8 mouse cellular contexts compared by ENCODE assay signal in genomic region chr10:128546361-128546760, GRCm38 (mm10). TPM values are rescaled to one million over a fixed set of nuclear protein-coding genes. Genes with fewer than 3 reads are reported as not detected.
A peak's percentile ranks its signal among the peaks of the same experiment; 100 is the strongest.
DNase-seq lines count a peak whose midpoint lies in the region; ATAC-seq and TF ChIP-seq lines count a peak whose summit lies in the region.

No protein-coding gene starts in this region.

- peak in 1 of 2 experiments; percentile 37; a peak in 1 of 4 replicates for TF ChIP-seq POLR2A in MEL (IDR thresholded peaks at IDR 0.05; ENCODE audit: control insufficient read depth in 1 of 2, insufficient read depth in 1 of 2, low read depth in 1 of 2, low read length in 2 of 2, poor library complexity in 1 of 2)

- peak overlapping the region; percentile 75 to 96 for H3K4me3 ChIP-seq in MEL (ENCODE audit: control insufficient read depth in 1 of 2, insufficient read depth in 1 of 2, low read depth in 2 of 2, low read length in 2 of 2)

- peak; percentile 14 to 93 (median 77); a peak in 4 of 6 replicates for TF ChIP-seq CTCF in MEL (IDR thresholded peaks at IDR 0.05 in 2 of 3, conservative IDR thresholded peaks at IDR 0.05 in 1 of 3; ENCODE audit: control insufficient read depth in 1 of 3, insufficient read depth in 1 of 3, low read depth in 2 of 3, low read length in 3 of 3, poor library complexity in 1 of 3, severe bottlenecking in 1 of 3)

- peaks cover 18% of the 10 kb centered on the region for H3K79me2 ChIP-seq in MEL (ENCODE audit: control insufficient read depth, insufficient read depth, low read length, poor library complexity)

- H3K9ac ChIP-seq in MEL (ENCODE audit: control insufficient read depth, low read depth, low read length, poor library complexity, severe bottlenecking) = peak overlapping the region; percentile 84

- peak; percentile 56 for DNase-seq in heart, adult 8-10 months (ENCODE audit: low spot score)
- no peak for DNase-seq in heart, postnatal 4 days
- DNase-seq in MEL (ENCODE audit: low read depth, low spot score) = peak; percentile 84
- peak; percentile 51 for DNase-seq in kidney, postnatal 14 days
- DNase-seq in naive thymus-derived CD4-positive, alpha-beta T cell, adult 2 months (ENCODE audit: low read depth) = peak; percentile 75
- no peak for DNase-seq in frontal cortex, postnatal 25 days (ENCODE audit: low spot score in 2 of 2)
- DNase-seq in adrenal gland, postnatal 10 days = no peak

- ATAC-seq in erythroid progenitor cell, adult 5-6 weeks (replicated peaks; ENCODE audit: low FRiP score, poor library complexity, severe bottlenecking) = peak; percentile 44

- H3K27ac ChIP-seq in MEL (ENCODE audit: control insufficient read depth, low read depth, low read length) = peak overlapping the region; percentile 85

- H3K36me3 ChIP-seq in MEL (ENCODE audit: control insufficient read depth in 1 of 2, insufficient read depth in 2 of 2, low read length in 2 of 2) = peaks cover 0 to 8% of the 10 kb centered on the region in 2 experiments; a peak in 2 of 4 replicates

- no peaks in the 10 kb centered on the region for H3K9me3 ChIP-seq in MEL (replicated peaks; ENCODE audit: insufficient read depth, low read length)

- peak; percentile 90 for TF ChIP-seq RAD21 in MEL (IDR thresholded peaks at IDR 0.05; ENCODE audit: low read depth, low read length)

- peaks cover 0 to 16% of the 10 kb centered on the region in 2 experiments; a peak in 2 of 4 replicates for H3K4me1 ChIP-seq in MEL (ENCODE audit: control insufficient read depth in 1 of 2, insufficient read depth in 2 of 2, low read length in 2 of 2)

- no peaks in the 10 kb centered on the region for H3K27me3 ChIP-seq in MEL (ENCODE audit: control insufficient read depth in 1 of 2, insufficient read depth in 2 of 2, low read length in 2 of 2)

- TF ChIP-seq EP300 in MEL (IDR thresholded peaks at IDR 0.05; ENCODE audit: low read depth in 1 of 2, low read length in 2 of 2) = no peak

TF ChIP-seq in MEL, 35 proteins besides CTCF, POLR2A, EP300 and RAD21 (continues in another document):
- TF ChIP-seq MYC (IDR thresholded peaks at IDR 0.05; ENCODE audit: low read depth, low read length) (peak; percentile 100), MAZ (IDR thresholded peaks at IDR 0.05; ENCODE audit: low read depth, low read length) (no peak), KAT2A (conservative IDR thresholded peaks at IDR 0.05; ENCODE audit: low read depth, low read length) (no peak), POLR2AphosphoS5 (IDR thresholded peaks at IDR 0.05; ENCODE audit: borderline replicate concordance, low read depth, low read length) (no peak), MAFK (IDR thresholded peaks at IDR 0.05; ENCODE audit: borderline replicate concordance, low read depth, low read length) (no peak), E2F4 (IDR thresholded peaks at IDR 0.05; ENCODE audit: borderline replicate concordance, low read depth, low read length) (no peak), MXI1 (IDR thresholded peaks at IDR 0.05; ENCODE audit: low read depth, low read length) (peak; percentile 99), SIN3A (IDR thresholded peaks at IDR 0.05; ENCODE audit: low read length) (peak; percentile 96), HCFC1 (IDR thresholded peaks at IDR 0.05; ENCODE audit: low read depth, low read length) (peak; percentile 65), ZNF384 (IDR thresholded peaks at IDR 0.05; ENCODE audit: low read depth, low read length) (no peak), TBP (IDR thresholded peaks at IDR 0.05; ENCODE audit: low read depth, low read length) (0 out of 2 replicates have a peak, but pooled peaks have one; percentile 39), TCF12 (IDR thresholded peaks at IDR 0.05; ENCODE audit: low read depth, low read length) (no peak), ZMIZ1 (IDR thresholded peaks at IDR 0.05; ENCODE audit: low read depth, low read length) (no peak), USF1 (IDR thresholded peaks at IDR 0.05; ENCODE audit: low read depth, low read length) (peak; percentile 89), SMC3 (IDR thresholded peaks at IDR 0.05; ENCODE audit: low read depth, low read length) (peak; percentile 81), JUND (IDR thresholded peaks at IDR 0.05; ENCODE audit: low read depth, low read length) (no peak), MEF2A (IDR thresholded peaks at IDR 0.05; ENCODE audit: extremely low read depth, insufficient replicate concordance, low read depth, low read length, poor library complexity, severe bottlenecking) (no peak), UBTF (IDR thresholded peaks at IDR 0.05; ENCODE audit: borderline replicate concordance, insufficient read depth, low read depth, low read length) (no peak), CHD1 (IDR thresholded peaks at IDR 0.05; ENCODE audit: low read depth, low read length) (no peak), ELF1 (IDR thresholded peaks at IDR 0.05; ENCODE audit: low read depth, low read length) (no peak), NRF1 (IDR thresholded peaks at IDR 0.05; ENCODE audit: insufficient read depth, low read depth, low read length, poor library complexity, severe bottlenecking) (no peak), CHD2 (IDR thresholded peaks at IDR 0.05; ENCODE audit: low read length) (no peak), BHLHE40 (IDR thresholded peaks at IDR 0.05; ENCODE audit: borderline replicate concordance, low read depth, low read length) (no peak), ZC3H11A (IDR thresholded peaks at IDR 0.05; ENCODE audit: low read depth, low read length) (peak; percentile 71), POLR2AphosphoS2 (IDR thresholded peaks at IDR 0.05; ENCODE audit: low read length) (no peak), RCOR1 (IDR thresholded peaks at IDR 0.05; ENCODE audit: low read depth, low read length) (no peak), GABPA (IDR thresholded peaks at IDR 0.05; ENCODE audit: low read depth, low read length) (no peak), ZKSCAN1 (IDR thresholded peaks at IDR 0.05; ENCODE audit: low read depth, low read length) (no peak), NELFE (IDR thresholded peaks at IDR 0.05; ENCODE audit: low read depth, low read length) (no peak), ETS1 (IDR thresholded peaks at IDR 0.05; ENCODE audit: low read depth, low read length) (0 out of 2 replicates have a peak, but pooled peaks have one; percentile 11), TAL1 (IDR thresholded peaks at IDR 0.05; ENCODE audit: low read length) (no peak), GATA1 (IDR thresholded peaks at IDR 0.05; ENCODE audit: low read depth, low read length) (peak; percentile 22; the same call in 1 of the 2 replicates)

RNA-seq across cellular contexts. Expression of gene Zc3h10, which starts 1.2 kb away (rescaled TPM):
- total RNA-seq in heart, adult 8-10 months (2022) = 1 to 10 TPM; 5.7 to 9.9 (median 6.8) TPM
- total RNA-seq in heart, postnatal 4 days (2021) = 1 to 10 TPM; 6.9 to 8.3 TPM
- total RNA-seq in MEL (2012; rRNA removed) = 14.2 and 14.6 TPM in 2 replicates
- 10 to 100 TPM in 1 of 2 experiments, not detected in 1; 17.3 TPM for polyA plus RNA-seq in MEL (2012; ENCODE audit: insufficient read depth in 1 of 2, insufficient read length in 2 of 2, low read depth in 1 of 2, low replicate concordance in 2 of 2, missing spikeins in 1 of 2)
- total RNA-seq in erythroid progenitor cell, adult 5-6 weeks (2015; ENCODE audit: low replicate concordance) = 0.72 and 2.9 TPM in 2 replicates
- 5.9 and 6.4 TPM in 2 replicates for total RNA-seq in erythroid progenitor cell, adult 5-6 weeks (2017; ENCODE audit: low replicate concordance)
- total RNA-seq in adrenal gland, postnatal 10 days (2021) = 10 to 100 TPM; 10.5 to 14.7 TPM

RNA-seq across cellular contexts. Expression of gene Rpl41, which starts 2.7 kb away (rescaled TPM):
- 1,000 to 10,000 TPM; 1,313 to 1,574 (median 1,476) TPM for total RNA-seq in heart, adult 8-10 months (2022)
- 1,000 to 10,000 TPM; 2,410 to 2,531 TPM for total RNA-seq in heart, postnatal 4 days (2021)
- 6,649 and 6,931 TPM in 2 replicates for total RNA-seq in MEL (2012; rRNA removed)
- over 10,000 TPM in 1 of 2 experiments, 100 to 1,000 TPM in 1; 274 to 10,905 TPM for polyA plus RNA-seq in MEL (2012; ENCODE audit: insufficient read depth in 1 of 2, insufficient read length in 2 of 2, low read depth in 1 of 2, low replicate concordance in 2 of 2, missing spikeins in 1 of 2)
- 1,611 and 1,688 TPM in 2 replicates for total RNA-seq in erythroid progenitor cell, adult 5-6 weeks (2015; ENCODE audit: low replicate concordance)
- 704 and 1,169 TPM in 2 replicates for total RNA-seq in erythroid progenitor cell, adult 5-6 weeks (2017; ENCODE audit: low replicate concordance)
- total RNA-seq in adrenal gland, postnatal 10 days (2021) = 1,000 to 10,000 TPM; 2,762 to 2,852 TPM

RNA-seq across cellular contexts. Expression of gene Pa2g4, which starts 19.4 kb away (rescaled TPM):
- 10 to 100 TPM; 35.0 to 47.9 (median 39.4) TPM for total RNA-seq in heart, adult 8-10 months (2022)
- 10 to 100 TPM; 81.9 to 82.5 TPM for total RNA-seq in heart, postnatal 4 days (2021)
- total RNA-seq in MEL (2012; rRNA removed) = 232 and 235 TPM in 2 replicates
- 100 to 1,000 TPM; 298 to 663 TPM for polyA plus RNA-seq in MEL (2012; ENCODE audit: insufficient read depth in 1 of 2, insufficient read length in 2 of 2, low read depth in 1 of 2, low replicate concordance in 2 of 2, missing spikeins in 1 of 2)
- total RNA-seq in erythroid progenitor cell, adult 5-6 weeks (2015; ENCODE audit: low replicate concordance) = 122 and 141 TPM in 2 replicates
- total RNA-seq in erythroid progenitor cell, adult 5-6 weeks (2017; ENCODE audit: low replicate concordance) = 87.7 and 97.9 TPM in 2 replicates
- 10 to 100 TPM; 85.1 to 90.9 TPM for total RNA-seq in adrenal gland, postnatal 10 days (2021)

RNA-seq across cellular contexts. Expression of gene Esyt1, which starts 20.7 kb away (rescaled TPM):
- 10 to 100 TPM; 16.5 to 17.5 (median 17.1) TPM for total RNA-seq in heart, adult 8-10 months (2022)
- 10 to 100 TPM; 28.4 to 31.3 TPM for total RNA-seq in heart, postnatal 4 days (2021)
- total RNA-seq in MEL (2012; rRNA removed) = 35.1 and 35.9 TPM in 2 replicates
- polyA plus RNA-seq in MEL (2012; ENCODE audit: insufficient read depth in 1 of 2, insufficient read length in 2 of 2, low read depth in 1 of 2, low replicate concordance in 2 of 2, missing spikeins in 1 of 2) = 10 to 100 TPM; 53.4 to 57.0 TPM
- 23.4 and 27.2 TPM in 2 replicates for total RNA-seq in erythroid progenitor cell, adult 5-6 weeks (2015; ENCODE audit: low replicate concordance)
- total RNA-seq in erythroid progenitor cell, adult 5-6 weeks (2017; ENCODE audit: low replicate concordance) = 29.7 and 30.8 TPM in 2 replicates
- total RNA-seq in adrenal gland, postnatal 10 days (2021) = 10 to 100 TPM; 31.5 to 41.5 TPM

RNA-seq across cellular contexts. Expression of gene Erbb3, which starts 43.1 kb away (rescaled TPM):
- 1 to 10 TPM; 6.9 to 8.5 (median 7.9) TPM for total RNA-seq in heart, adult 8-10 months (2022)
- 1 to 10 TPM; 7.1 to 8.2 TPM for total RNA-seq in heart, postnatal 4 days (2021)
- total RNA-seq in MEL (2012; rRNA removed) = 0.39 and 0.42 TPM in 2 replicates
- polyA plus RNA-seq in MEL (2012; ENCODE audit: insufficient read depth in 1 of 2, insufficient read length in 2 of 2, low read depth in 1 of 2, low replicate concordance in 2 of 2, missing spikeins in 1 of 2) = under 1 TPM in 1 of 2 experiments, not detected in 1; 0.29 TPM
- total RNA-seq in erythroid progenitor cell, adult 5-6 weeks (2015; ENCODE audit: low replicate concordance) = 0.84 and 1.1 TPM in 2 replicates
- 0.39 and 0.53 TPM in 2 replicates for total RNA-seq in erythroid progenitor cell, adult 5-6 weeks (2017; ENCODE audit: low replicate concordance)
- 10 to 100 TPM in 1 of 2 experiments, 1 to 10 TPM in 1; 10.0 to 11.1 TPM for total RNA-seq in adrenal gland, postnatal 10 days (2021)

Comparison
In these comparisons a context has a peak if more than half of its experiments do, and no peak if none do; other contexts are left out.
1. DNase-seq: peak in heart, adult 8-10 months (single experiment), MEL (single experiment), kidney, postnatal 14 days (single experiment) and naive thymus-derived CD4-positive, alpha-beta T cell, adult 2 months (single experiment); none in heart, postnatal 4 days (single experiment), frontal cortex, postnatal 25 days (0 of 2) and adrenal gland, postnatal 10 days (single experiment).